In genomic region chrX:8167716-8168647, GRCm38 (mm10) we compare ENCODE assay signal across 19 mouse cellular contexts. TPM values are rescaled to one million over a fixed set of nuclear protein-coding genes. Genes with fewer than 3 reads are reported as not detected.
DNase-seq lines count a peak whose midpoint lies in the region; TF ChIP-seq lines count a peak whose summit lies in the region.
"Had no signal": no experiment of that assay in that cellular context is flagged by ENCODE, and none has a peak within 500 bp of the region (broad histone marks: within the 10 kb centered on the region; RNA-seq: fewer than 3 reads in every experiment).

No protein-coding gene starts in this region.

- TF ChIP-seq CTCF in testis, adult 2 months (IDR thresholded peaks at IDR 0.05; ENCODE audit: control insufficient read depth, insufficient read depth, insufficient replicate concordance, low read depth, low read length) = no peak

- H3K9me3 ChIP-seq in midbrain, embryonic 10.5 days (replicated peaks) = no peaks in the 10 kb centered on the region
- H3K9me3 ChIP-seq: embryonic facial prominence, embryonic 15.5 days; heart, embryonic 12.5 days; kidney, embryonic 15.5 days; limb, embryonic 12.5 days; liver, embryonic 13.5 days had no signal

- no peaks in the 10 kb centered on the region for H3K36me3 ChIP-seq in testis, adult 2 months (ENCODE audit: control insufficient read depth, insufficient read depth, low read length)
- H3K36me3 ChIP-seq in macrophage (ENCODE audit: inconsistent target) = no peaks in the 10 kb centered on the region
- 0 out of 2 replicates have a peak, but pooled peaks cover 3% of the 10 kb centered on the region for H3K36me3 ChIP-seq in midbrain, embryonic 10.5 days

- no peak for DNase-seq in testis, postnatal 10 days (ENCODE audit: low spot score)
- peak; percentile 85 for DNase-seq in R1 (ENCODE audit: low read depth, low spot score)
- DNase-seq in cerebellum, postnatal 25 days = no peak
- DNase-seq in heart, postnatal 36 days = no peak
- DNase-seq in midbrain, embryonic 10.5 days (ENCODE audit: low spot score) = no peak
- DNase-seq: adrenal gland, adult 8-10 months; cerebellum, adult 11-12 months; cerebellum, postnatal 14 days; gastrocnemius, adult 2 months; heart, postnatal 14 days; liver, embryonic 13.5 days; right cerebral cortex, postnatal 4 days had no signal

- intact Hi-C loops in heart, postnatal 36 days (cut with DNase I) = no loop called here

- TF ChIP-seq POLR2A in testis, adult 2 months (IDR thresholded peaks at IDR 0.05; ENCODE audit: control insufficient read depth, low read depth, low read length) = no peak

- H3K27me3 ChIP-seq in testis, adult 2 months (ENCODE audit: control insufficient read depth, insufficient read depth, low read length) = no peaks in the 10 kb centered on the region
- no peaks in the 10 kb centered on the region for H3K27me3 ChIP-seq in midbrain, embryonic 10.5 days (ENCODE audit: low read depth, poor library complexity, severe bottlenecking)
- H3K27me3 ChIP-seq: embryonic facial prominence, embryonic 15.5 days; heart, embryonic 12.5 days; kidney, embryonic 15.5 days; limb, embryonic 12.5 days; liver, embryonic 13.5 days had no signal

- WGBS in macrophage (ENCODE audit: missing documents) = 70% methylated on average over 6 of the region's 10 CpGs
- WGBS in midbrain, embryonic 10.5 days = 94% methylated on average over 10 of the region's 10 CpGs

- H3K27ac ChIP-seq in testis, adult 2 months (ENCODE audit: control insufficient read depth, insufficient read depth, low read depth, low read length) = 0 out of 2 replicates have a peak overlapping the region, but pooled peaks have one; percentile 8
- peak overlapping the region; percentile 44 for H3K27ac ChIP-seq in macrophage
- H3K27ac ChIP-seq in midbrain, embryonic 10.5 days (replicated peaks) = no peak overlapping the region
- H3K27ac ChIP-seq: embryonic facial prominence, embryonic 15.5 days; gastrocnemius, adult 2 months; hindbrain, postnatal 0 days; kidney, embryonic 15.5 days; limb, embryonic 12.5 days; liver, embryonic 13.5 days had no signal

- no peaks in the 10 kb centered on the region for H3K4me1 ChIP-seq in testis, adult 2 months (ENCODE audit: control insufficient read depth, insufficient read depth, low read length)
- no peaks in the 10 kb centered on the region for H3K4me1 ChIP-seq in midbrain, embryonic 10.5 days
- H3K4me1 ChIP-seq: embryonic facial prominence, embryonic 15.5 days; heart, embryonic 12.5 days; kidney, embryonic 15.5 days; limb, embryonic 12.5 days; liver, embryonic 13.5 days had no signal

- H3K4me3 ChIP-seq in testis, adult 2 months (ENCODE audit: control insufficient read depth, low read depth, low read length) = no peak overlapping the region
- H3K4me3 ChIP-seq in macrophage (ENCODE audit: inconsistent target) = no peak overlapping the region
- no peak overlapping the region for H3K4me3 ChIP-seq in midbrain, embryonic 10.5 days
- H3K4me3 ChIP-seq: embryonic facial prominence, embryonic 15.5 days; gastrocnemius, adult 2 months; heart, embryonic 12.5 days; kidney, embryonic 15.5 days; limb, embryonic 12.5 days; liver, embryonic 13.5 days had no signal

- H3K79me2 ChIP-seq in macrophage (ENCODE audit: inconsistent target) = no peaks in the 10 kb centered on the region

RNA-seq across cellular contexts. Expression of gene Tbc1d25, which starts 8.0 kb away (rescaled TPM):
- 16.7 and 18.2 TPM in 2 replicates for polyA plus RNA-seq in testis, adult 2 months (2012; rRNA removed)
- total RNA-seq in macrophage (2018; cell fraction: chromatin; rRNA removed) = 10 to 100 TPM in 1 of 26 experiments, 1 to 10 TPM in 25; 1.9 to 11.3 (median 5.8) TPM
- 1 to 10 TPM; 2.9 to 8.0 (median 6.3) TPM for total RNA-seq in macrophage (2018; cell fraction: cytosol; rRNA removed)
- 10 to 100 TPM in 5 of 26 experiments, 1 to 10 TPM in 21; 4.0 to 12.5 (median 7.7) TPM for total RNA-seq in macrophage (2018; cell fraction: nucleus; rRNA removed)
- 5.8 to 6.8 TPM (median 6.5 TPM) in 3 replicates for polyA plus RNA-seq in macrophage (2018)
- 1 to 10 TPM; 3.9 to 5.6 TPM for total RNA-seq in heart, postnatal 36 days (2021)
- 8.7 and 11.2 TPM in 2 replicates for polyA plus RNA-seq in midbrain, embryonic 10.5 days (2016; fragmentation: Nextera tagmentation; extraction: Ambion mirVana)

RNA-seq across cellular contexts. Expression of gene Rbm3, which starts 22.3 kb away (rescaled TPM):
- 18.4 and 19.6 TPM in 2 replicates for polyA plus RNA-seq in testis, adult 2 months (2012; rRNA removed)
- total RNA-seq in macrophage (2018; cell fraction: chromatin; rRNA removed) = 100 to 1,000 TPM; 272 to 476 (median 351) TPM
- 100 to 1,000 TPM; 267 to 548 (median 365) TPM for total RNA-seq in macrophage (2018; cell fraction: cytosol; rRNA removed)
- 100 to 1,000 TPM; 263 to 553 (median 338) TPM for total RNA-seq in macrophage (2018; cell fraction: nucleus; rRNA removed)
- polyA plus RNA-seq in macrophage (2018) = 335 to 573 TPM (median 513 TPM) in 3 replicates
- 10 to 100 TPM; 63.1 to 74.0 TPM for total RNA-seq in heart, postnatal 36 days (2021)
- polyA plus RNA-seq in midbrain, embryonic 10.5 days (2016; fragmentation: Nextera tagmentation; extraction: Ambion mirVana) = 397 and 409 TPM in 2 replicates

RNA-seq across cellular contexts. Expression of gene Ebp, which starts 25.3 kb away (rescaled TPM):
- polyA plus RNA-seq in testis, adult 2 months (2012; rRNA removed) = 15.2 and 20.9 TPM in 2 replicates
- 10 to 100 TPM in 11 of 26 experiments, 1 to 10 TPM in 14, not detected in 1; 1.3 to 24.8 (median 8.7) TPM for total RNA-seq in macrophage (2018; cell fraction: chromatin; rRNA removed)
- total RNA-seq in macrophage (2018; cell fraction: cytosol; rRNA removed) = 10 to 100 TPM; 34.4 to 57.0 (median 41.1) TPM
- total RNA-seq in macrophage (2018; cell fraction: nucleus; rRNA removed) = 10 to 100 TPM in 25 of 26 experiments, 1 to 10 TPM in 1; 7.6 to 38.7 (median 24.2) TPM
- polyA plus RNA-seq in macrophage (2018) = 45.9 to 52.0 TPM (median 47.6 TPM) in 3 replicates
- 10 to 100 TPM; 19.6 to 25.1 TPM for total RNA-seq in heart, postnatal 36 days (2021)
- polyA plus RNA-seq in midbrain, embryonic 10.5 days (2016; fragmentation: Nextera tagmentation; extraction: Ambion mirVana) = 35.1 TPM in 2 replicates

RNA-seq across cellular contexts. Expression of gene Wdr13, which starts 35.3 kb away (rescaled TPM):
- 70.5 and 78.2 TPM in 2 replicates for polyA plus RNA-seq in testis, adult 2 months (2012; rRNA removed)
- 100 to 1,000 TPM in 24 of 26 experiments, 10 to 100 TPM in 2; 83.5 to 199 (median 147) TPM for total RNA-seq in macrophage (2018; cell fraction: chromatin; rRNA removed)
- total RNA-seq in macrophage (2018; cell fraction: cytosol; rRNA removed) = 10 to 100 TPM; 13.1 to 29.5 (median 20.7) TPM
- 100 to 1,000 TPM in 14 of 26 experiments, 10 to 100 TPM in 12; 53.6 to 178 (median 103) TPM for total RNA-seq in macrophage (2018; cell fraction: nucleus; rRNA removed)
- polyA plus RNA-seq in macrophage (2018) = 19.0 to 31.3 TPM (median 22.7 TPM) in 3 replicates
- 10 to 100 TPM; 39.4 to 44.4 TPM for total RNA-seq in heart, postnatal 36 days (2021)
- 22.8 and 32.2 TPM in 2 replicates for polyA plus RNA-seq in midbrain, embryonic 10.5 days (2016; fragmentation: Nextera tagmentation; extraction: Ambion mirVana)

RNA-seq across cellular contexts. Expression of gene Porcn, which starts 38.3 kb away (rescaled TPM):
- polyA plus RNA-seq in testis, adult 2 months (2012; rRNA removed) = 14.0 and 20.0 TPM in 2 replicates
- total RNA-seq in macrophage (2018; cell fraction: chromatin; rRNA removed) = 1 to 10 TPM; 1.1 to 4.6 (median 2.2) TPM
- 1 to 10 TPM in 11 of 26 experiments, under 1 TPM in 15; 0.41 to 1.8 (median 0.93) TPM for total RNA-seq in macrophage (2018; cell fraction: cytosol; rRNA removed)
- 1 to 10 TPM in 21 of 26 experiments, under 1 TPM in 5; 0.79 to 4.5 (median 1.7) TPM for total RNA-seq in macrophage (2018; cell fraction: nucleus; rRNA removed)
- polyA plus RNA-seq in macrophage (2018) = 0.90 to 1.2 TPM (median 0.98 TPM) in 3 replicates
- 1 to 10 TPM; 3.0 to 3.4 TPM for total RNA-seq in heart, postnatal 36 days (2021)
- 12.2 and 17.2 TPM in 2 replicates for polyA plus RNA-seq in midbrain, embryonic 10.5 days (2016; fragmentation: Nextera tagmentation; extraction: Ambion mirVana)

Comparison
In these comparisons a context has a peak if more than half of its experiments do, and no peak if none do; other contexts are left out.
1. RNA of gene Rbm3, which starts 22.3 kb away (polyA plus RNA-seq): 335 to 573 TPM in macrophage and 397 to 409 TPM in midbrain, embryonic 10.5 days; 18.4 to 19.6 TPM in testis, adult 2 months; every median in the first group is over 10 times any median in the second.